In the genomic region with DNA sequence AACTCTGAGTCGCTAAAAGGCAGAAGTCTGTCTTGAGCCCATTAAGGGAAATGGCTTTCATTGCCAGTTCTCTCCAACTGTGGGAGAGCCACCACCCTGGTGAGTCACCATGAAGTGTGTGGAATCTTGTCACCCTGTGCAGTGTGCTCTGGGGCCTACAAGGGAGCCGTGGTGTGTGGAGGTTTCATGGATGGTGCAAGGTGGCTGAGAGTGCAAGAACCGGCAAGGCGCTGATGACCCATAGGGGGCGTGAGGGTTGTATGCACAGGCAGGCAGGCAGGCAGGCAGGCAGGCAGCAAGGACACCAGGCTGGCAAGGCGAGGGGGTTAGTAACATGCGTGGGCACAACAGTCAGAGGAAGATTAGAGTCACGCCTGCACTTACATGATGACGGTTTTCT, we compare ENCODE assay signal across 9 mouse cellular contexts. TPM values are rescaled to one million over a fixed set of nuclear protein-coding genes. Genes with fewer than 3 reads are reported as not detected.
DNase-seq lines count a peak whose midpoint lies in the region; ATAC-seq and TF ChIP-seq lines count a peak whose summit lies in the region.
"Had no signal": no experiment of that assay in that cellular context is flagged by ENCODE, and none has a peak within 500 bp of the region (broad histone marks: within the 10 kb centered on the region; RNA-seq: fewer than 3 reads in every experiment).

No protein-coding gene starts in this region.

- TF ChIP-seq EP300 in liver, postnatal 0 days (IDR thresholded peaks at IDR 0.05; ENCODE audit: low read depth) = no peak

- peak; percentile 60 for DNase-seq in intestine, embryonic 14.5 days (ENCODE audit: low spot score)
- peak; percentile 54 to 63 for DNase-seq in B cell, adult 2 months
- peak; percentile 39 for DNase-seq in R1 (ENCODE audit: low read depth, low spot score)
- peak; percentile 55 for DNase-seq in liver, postnatal 0 days
- peak; percentile 71 for DNase-seq in testis, postnatal 10 days (ENCODE audit: low spot score)
- DNase-seq in spleen, adult 12 weeks (ENCODE audit: low spot score) = no peak

- H3K4me3 ChIP-seq in intestine, embryonic 14.5 days (ENCODE audit: low read depth, low read length) = no peak overlapping the region
- H3K4me3 ChIP-seq in intestine, embryonic 16.5 days (ENCODE audit: low read length) = no peak overlapping the region
- no peak overlapping the region for H3K4me3 ChIP-seq in embryonic fibroblast, embryonic 13.5 days (ENCODE audit: insufficient read depth, low read length)
- no peak overlapping the region for H3K4me3 ChIP-seq in liver, postnatal 0 days (ENCODE audit: low read depth, low read length)
- H3K4me3 ChIP-seq: embryonic facial prominence, embryonic 12.5 days had no signal

- no peak overlapping the region for H3K9ac ChIP-seq in intestine, embryonic 14.5 days (ENCODE audit: low read length)
- no peak overlapping the region for H3K9ac ChIP-seq in intestine, embryonic 16.5 days (ENCODE audit: low read depth, low read length)
- H3K9ac ChIP-seq in liver, postnatal 0 days (replicated peaks) = no peak overlapping the region
- H3K9ac ChIP-seq: embryonic facial prominence, embryonic 12.5 days had no signal

- TF ChIP-seq CTCF in embryonic fibroblast, embryonic 13.5 days (IDR thresholded peaks at IDR 0.05; ENCODE audit: borderline replicate concordance, insufficient read depth, low read length) = peak; percentile 46; the same call in 1 of the 2 replicates
- TF ChIP-seq CTCF in liver, postnatal 0 days (IDR thresholded peaks at IDR 0.05; ENCODE audit: low read depth) = peak; percentile 63

- no peaks in the 10 kb centered on the region for H3K36me3 ChIP-seq in intestine, embryonic 14.5 days (ENCODE audit: control insufficient read depth, insufficient read depth, low read length)
- no peaks in the 10 kb centered on the region for H3K36me3 ChIP-seq in intestine, embryonic 16.5 days (ENCODE audit: control insufficient read depth, insufficient read depth, low read length)
- H3K36me3 ChIP-seq in liver, postnatal 0 days (replicated peaks; ENCODE audit: insufficient read depth, low read length) = no peaks in the 10 kb centered on the region
- H3K36me3 ChIP-seq: embryonic facial prominence, embryonic 12.5 days had no signal

- H3K9me3 ChIP-seq in intestine, embryonic 14.5 days (ENCODE audit: control insufficient read depth, low read length) = no peaks in the 10 kb centered on the region
- no peaks in the 10 kb centered on the region for H3K9me3 ChIP-seq in intestine, embryonic 16.5 days (ENCODE audit: control insufficient read depth, low read length)
- no peaks in the 10 kb centered on the region for H3K9me3 ChIP-seq in liver, postnatal 0 days (ENCODE audit: low read length)
- H3K9me3 ChIP-seq: embryonic facial prominence, embryonic 12.5 days had no signal

- TF ChIP-seq POLR2A in embryonic fibroblast, embryonic 13.5 days (IDR thresholded peaks at IDR 0.05; ENCODE audit: low read depth, low read length) = no peak

- no peak overlapping the region for H3K27ac ChIP-seq in intestine, embryonic 14.5 days (ENCODE audit: low read depth)
- H3K27ac ChIP-seq in intestine, embryonic 16.5 days (ENCODE audit: low read length) = no peak overlapping the region
- no peak overlapping the region for H3K27ac ChIP-seq in embryonic fibroblast, embryonic 13.5 days (ENCODE audit: insufficient read depth, low read length)
- H3K27ac ChIP-seq in liver, postnatal 0 days (ENCODE audit: low read depth) = no peak overlapping the region
- H3K27ac ChIP-seq: embryonic facial prominence, embryonic 12.5 days had no signal

- no peak overlapping the region for H3K4me2 ChIP-seq in intestine, embryonic 14.5 days (ENCODE audit: low read length)
- H3K4me2 ChIP-seq in intestine, embryonic 16.5 days (ENCODE audit: low read depth, low read length) = no peak overlapping the region
- H3K4me2 ChIP-seq in liver, postnatal 0 days (ENCODE audit: low read depth, low read length) = no peak overlapping the region
- H3K4me2 ChIP-seq: embryonic facial prominence, embryonic 12.5 days had no signal

- H3K4me1 ChIP-seq in intestine, embryonic 14.5 days (replicated peaks; ENCODE audit: control insufficient read depth, insufficient read depth, low read length) = no peaks in the 10 kb centered on the region
- H3K4me1 ChIP-seq in intestine, embryonic 16.5 days (ENCODE audit: control insufficient read depth, insufficient read depth, low read length) = no peaks in the 10 kb centered on the region
- H3K4me1 ChIP-seq in embryonic fibroblast, embryonic 13.5 days (ENCODE audit: control insufficient read depth, insufficient read depth, low read length) = 0 out of 2 replicates have a peak, but pooled peaks cover 2% of the 10 kb centered on the region
- H3K4me1 ChIP-seq in liver, postnatal 0 days (ENCODE audit: insufficient read depth) = no peaks in the 10 kb centered on the region
- H3K4me1 ChIP-seq: embryonic facial prominence, embryonic 12.5 days had no signal

- ATAC-seq in intestine, embryonic 14.5 days (replicated peaks; ENCODE audit: low FRiP score, low TSS enrichment, low read depth) = no peak
- no peak for ATAC-seq in intestine, embryonic 16.5 days
- no peak for ATAC-seq in liver, postnatal 0 days

- no peaks in the 10 kb centered on the region for H3K27me3 ChIP-seq in intestine, embryonic 14.5 days (replicated peaks; ENCODE audit: control insufficient read depth, insufficient read depth, low read length)
- no peaks in the 10 kb centered on the region for H3K27me3 ChIP-seq in intestine, embryonic 16.5 days (replicated peaks; ENCODE audit: control insufficient read depth, insufficient read depth, low read length)
- no peaks in the 10 kb centered on the region for H3K27me3 ChIP-seq in liver, postnatal 0 days (ENCODE audit: insufficient read depth, low read length)
- H3K27me3 ChIP-seq: embryonic facial prominence, embryonic 12.5 days had no signal

- WGBS in intestine, embryonic 14.5 days = 39% methylated on average over 9 of the region's 9 CpGs
- 31% methylated on average over 9 of the region's 9 CpGs for WGBS in intestine, embryonic 16.5 days
- WGBS in liver, postnatal 0 days (ENCODE audit: insufficient replicate concordance) = 29% methylated on average over 9 of the region's 9 CpGs

RNA-seq across cellular contexts. Expression of a gene that starts 37.2 kb away (rescaled TPM):
- polyA plus RNA-seq in intestine, embryonic 14.5 days (2014; fragmentation: Nextera tagmentation; extraction: Ambion mirVana) = 16.5 and 19.6 TPM in 2 replicates
- 17.0 and 17.5 TPM in 2 replicates for polyA plus RNA-seq in intestine, embryonic 16.5 days (2015; fragmentation: Nextera tagmentation; extraction: Ambion mirVana)
- 17.5 and 20.1 TPM in 2 replicates for polyA plus RNA-seq in embryonic fibroblast, embryonic 13.5 days (2011; ENCODE audit: insufficient read length, low read depth, missing spikeins)
- polyA plus RNA-seq in liver, postnatal 0 days (2015; fragmentation: Nextera tagmentation; extraction: Ambion mirVana) = 8.8 and 8.9 TPM in 2 replicates
